Mouse (Mus musculus): ENCODE results near the gene Olfr71.

GRCm38 (mm10) chr4:43711821-43712220 is 1.8 kb upstream of the Olfr71 start:
- peak; percentile 80 for TF ChIP-seq CTCF (IDR thresholded peaks at IDR 0.05; ENCODE audit: insufficient read depth, low read length)
- TF ChIP-seq POLR2A (IDR thresholded peaks at IDR 0.05; ENCODE audit: borderline replicate concordance, extremely low read depth, low read depth, low read length), result no peak
